Mouse (Mus musculus) liver, embryonic 14.5 days (tissue): Measurements from ENCODE around the gene Stk32b.

Experiments
- CTCF ChIP-seq: IDR thresholded peaks from 2 replicates; pipeline ENCODE4 v1.5.1; 2016; ENCODE audit warnings: antibody characterized with exemption, low read depth, control low read depth
- EP300 ChIP-seq: IDR thresholded peaks from 2 replicates; pipeline ENCODE4 v1.6.1; 2016; ENCODE audit warnings: antibody characterized with exemption, low read depth

- TF ChIP-seq CTCF (no peak), EP300 (no peak)
Observed at GRCm38 (mm10) chr5:37551649-37552048, 165.3 kb downstream of the Stk32b start.
